Mouse (Mus musculus) natural killer cell, adult 2 months (primary cell): ENCODE results near the gene Klf13.

ENCODE experiments used
- DNase-seq, 2 experiments: peaks; one replicate each; pipeline ENCODE4 v3.0.0; 2022; ENCODE audit warnings: low spot score in 2 of 2

The Klf13 gene

DNA sequence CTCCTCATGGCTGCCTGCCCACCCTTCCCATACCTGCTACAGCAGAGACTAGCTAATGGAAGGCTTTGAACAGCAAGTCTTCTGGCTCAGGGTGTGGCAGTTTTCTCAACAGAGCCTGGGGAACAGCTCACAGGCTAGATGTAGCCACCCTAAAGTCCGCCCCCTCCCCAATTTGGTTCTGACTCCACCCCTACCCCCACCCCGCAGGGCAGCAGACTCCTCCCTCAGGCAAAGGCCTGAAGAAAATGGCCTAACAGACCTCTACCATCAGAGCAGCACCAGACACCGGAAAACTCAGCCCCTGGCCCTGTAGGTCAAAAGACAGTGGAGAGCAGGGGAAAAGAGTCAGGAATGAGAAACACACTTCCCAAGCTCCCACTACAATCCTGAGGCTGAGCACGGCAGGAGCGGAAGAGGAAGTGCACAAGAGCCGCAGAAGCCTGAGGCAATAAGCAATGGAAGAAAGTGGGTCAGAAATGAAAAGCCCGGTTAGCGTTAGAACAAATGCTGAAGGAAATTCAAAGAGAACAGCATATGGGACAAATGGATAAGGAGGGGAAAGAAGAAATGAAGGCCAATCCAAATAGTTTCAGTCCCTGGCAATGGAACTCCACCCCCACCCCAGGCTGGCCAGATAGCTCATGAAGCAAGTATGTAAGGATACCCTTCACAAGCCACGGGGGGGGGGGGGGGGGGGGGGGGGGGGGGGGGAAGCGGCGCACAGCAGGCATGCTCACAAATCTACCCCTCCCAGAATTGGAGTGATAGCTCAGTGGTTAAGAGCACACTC, 30.0 kb downstream of the Klf13 start:
- DNase-seq: no peak

DNA sequence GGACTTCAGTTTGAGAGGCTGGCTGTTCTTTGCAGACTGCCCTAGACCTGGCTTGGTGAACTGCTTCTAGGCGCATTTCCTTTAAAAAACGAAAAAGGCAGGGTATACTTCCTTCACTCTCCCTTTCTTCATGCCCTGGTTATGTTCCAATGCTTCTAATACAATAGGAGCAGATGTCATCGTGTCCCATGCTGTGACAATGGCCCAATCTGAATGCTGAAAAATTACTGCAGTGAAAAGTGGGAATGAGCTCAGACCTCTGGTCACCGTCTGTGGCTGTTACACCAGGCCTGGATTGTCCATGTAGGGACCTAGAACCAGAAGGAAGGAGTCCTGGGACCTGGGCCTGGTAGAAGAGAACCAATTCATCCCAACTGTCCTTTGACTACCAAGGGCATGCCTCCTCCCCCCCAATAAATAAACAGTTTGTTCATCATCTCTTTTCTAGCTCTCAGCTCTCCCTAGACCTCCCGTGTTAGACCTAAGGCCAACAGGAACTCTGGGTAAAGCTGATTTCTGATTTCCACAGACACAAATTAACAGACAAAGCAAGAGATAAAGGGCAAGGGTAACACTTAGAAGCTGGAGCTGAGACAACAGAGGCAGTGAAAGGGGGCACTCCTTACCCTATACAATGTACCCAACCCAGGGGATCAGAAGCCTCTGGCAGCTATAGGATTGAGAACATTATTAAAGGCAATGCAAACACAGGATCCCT, 30.8 kb downstream of the Klf13 start:
- no peak for DNase-seq

DNA sequence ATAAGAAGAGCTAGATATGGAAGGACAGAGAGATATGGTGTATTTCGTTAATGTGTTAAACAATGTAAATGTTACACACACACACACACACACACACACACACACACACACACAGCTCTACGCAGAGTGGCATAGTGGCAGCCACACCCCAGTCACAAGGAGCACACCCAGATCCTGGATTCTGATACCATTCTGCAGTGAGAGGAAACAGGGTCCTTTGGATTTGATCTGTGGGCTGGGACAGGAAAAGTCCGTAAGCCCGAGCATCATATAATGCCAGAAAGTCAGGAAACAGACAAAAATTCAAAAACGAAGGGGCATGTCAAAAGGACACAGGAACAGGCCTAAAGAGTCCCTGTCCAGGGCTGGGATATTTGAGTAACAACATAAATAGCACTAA, 33.1 kb downstream of the Klf13 start:
- no peak for DNase-seq

DNA sequence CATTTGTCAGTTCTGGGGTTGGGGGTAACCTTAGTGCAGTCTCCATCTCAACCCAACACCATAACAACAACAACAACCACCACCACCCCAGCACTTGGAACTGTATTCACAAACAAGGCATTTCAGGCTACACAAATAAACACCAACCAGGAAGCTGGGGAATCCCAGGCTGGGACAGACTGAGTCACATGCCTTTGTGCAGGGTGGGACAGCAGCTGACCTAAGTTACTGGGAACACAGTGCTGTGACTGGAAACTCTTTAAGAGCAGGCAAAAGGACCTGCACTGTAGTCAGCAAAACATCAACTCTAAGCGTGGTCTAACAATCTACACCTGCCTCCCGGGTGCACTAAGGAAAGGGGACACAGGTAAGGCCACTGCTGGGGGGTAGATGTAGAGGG, 33.5 kb downstream of the Klf13 start:
- no peak for DNase-seq

DNA sequence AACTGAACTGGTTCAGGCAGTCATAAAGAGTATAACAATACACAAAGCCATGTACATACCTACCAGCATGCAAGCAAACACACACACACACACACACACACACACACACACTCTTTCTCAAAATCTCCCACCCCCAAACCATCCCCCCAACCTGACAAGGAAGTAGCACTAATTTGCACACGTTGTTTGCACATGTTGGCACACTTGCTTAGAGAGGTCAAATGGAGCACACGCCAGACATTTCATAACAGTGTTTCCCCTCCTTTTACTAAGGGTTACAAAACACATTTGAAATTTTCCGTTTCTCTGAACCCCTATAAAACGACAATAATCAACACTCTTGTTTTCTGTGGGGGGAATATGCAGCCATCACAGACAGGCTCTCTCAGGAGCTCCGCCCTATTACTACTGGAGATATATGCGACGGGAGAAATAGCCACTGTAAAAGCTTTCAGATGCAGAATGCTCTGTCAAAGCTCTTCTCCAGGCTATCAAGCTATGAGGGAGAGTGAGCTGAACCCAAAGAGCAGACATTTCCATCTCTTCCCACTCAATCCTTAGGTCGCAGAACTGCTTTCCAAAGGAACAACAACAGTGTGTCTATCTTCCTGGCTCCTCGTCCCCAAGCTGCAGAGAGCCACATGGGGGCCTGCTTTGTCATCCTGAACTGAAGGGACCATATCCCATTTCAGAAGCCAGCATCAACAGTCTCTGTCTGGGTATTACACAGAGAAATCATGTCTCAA, 34.9 kb downstream of the Klf13 start:
- DNase-seq: no peak

DNA sequence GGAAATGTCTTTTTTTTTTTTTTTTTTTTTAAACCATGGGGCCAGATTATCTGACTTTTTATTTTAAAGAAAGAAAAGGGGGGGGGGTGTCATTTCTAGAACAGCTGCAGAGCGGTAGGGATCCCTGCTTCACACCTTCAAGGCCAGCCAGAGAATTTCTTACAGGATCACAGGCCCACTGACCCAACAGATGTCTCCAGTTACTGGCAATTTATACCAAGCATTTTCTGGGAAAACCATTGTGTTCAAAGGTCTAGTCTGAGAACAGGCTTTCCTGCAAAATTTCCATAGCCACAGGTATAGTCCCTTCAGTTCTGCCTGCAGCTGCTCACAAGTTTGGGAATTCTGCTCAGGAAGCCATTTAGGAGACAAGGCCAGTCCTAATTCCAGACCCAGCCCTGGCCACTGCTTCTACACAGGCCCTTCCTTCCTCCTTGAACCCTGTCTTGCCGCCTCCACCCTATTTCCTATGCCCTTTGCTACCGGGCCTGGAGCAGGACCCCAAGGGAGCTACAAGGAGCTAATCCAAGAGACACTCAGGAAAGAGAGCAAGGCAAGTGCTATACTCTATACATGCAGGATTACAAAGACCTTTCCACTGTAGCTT, 36.0 kb downstream of the Klf13 start:
- DNase-seq: no peak

DNA sequence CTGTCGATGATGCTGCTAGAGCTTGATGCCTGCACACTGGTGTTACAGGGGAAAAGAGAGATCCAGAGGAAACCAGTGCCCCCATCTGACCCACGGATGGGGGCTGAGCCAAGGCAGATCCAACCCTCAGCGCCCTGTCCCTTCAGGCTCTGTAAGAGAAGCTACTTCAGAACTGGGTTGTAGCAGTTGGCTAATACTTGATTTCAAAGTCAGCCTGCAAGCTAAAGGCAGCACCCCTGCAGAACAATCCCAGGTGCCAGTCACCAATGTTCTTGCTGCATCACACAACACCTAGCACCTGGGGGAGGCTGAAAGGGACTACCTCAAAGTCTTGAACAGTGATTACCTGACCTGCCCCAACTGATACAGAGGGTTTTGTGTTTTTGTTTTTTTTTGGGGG, 36.8 kb downstream of the Klf13 start:
- no peak for DNase-seq

DNA sequence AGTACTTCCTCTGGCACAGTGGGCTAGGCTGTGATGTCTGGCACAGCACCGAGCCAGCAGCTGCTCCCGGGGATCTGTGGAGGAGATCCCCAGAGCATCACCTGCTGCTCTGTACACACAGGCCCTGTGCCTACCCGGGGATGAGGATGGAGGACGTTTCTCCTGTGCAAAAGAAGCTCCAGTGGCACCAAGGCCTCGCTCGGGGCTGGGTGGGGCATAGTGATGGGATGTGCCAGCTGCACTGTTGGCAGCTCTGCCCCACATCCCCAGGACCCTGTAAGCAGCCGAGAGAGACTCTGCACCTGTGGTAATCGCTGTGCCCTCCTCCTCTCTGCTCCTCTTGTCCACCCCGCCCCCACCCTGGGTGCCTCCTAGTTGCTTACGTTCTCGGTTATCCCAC, 37.4 kb downstream of the Klf13 start:
- no peak for DNase-seq

DNA sequence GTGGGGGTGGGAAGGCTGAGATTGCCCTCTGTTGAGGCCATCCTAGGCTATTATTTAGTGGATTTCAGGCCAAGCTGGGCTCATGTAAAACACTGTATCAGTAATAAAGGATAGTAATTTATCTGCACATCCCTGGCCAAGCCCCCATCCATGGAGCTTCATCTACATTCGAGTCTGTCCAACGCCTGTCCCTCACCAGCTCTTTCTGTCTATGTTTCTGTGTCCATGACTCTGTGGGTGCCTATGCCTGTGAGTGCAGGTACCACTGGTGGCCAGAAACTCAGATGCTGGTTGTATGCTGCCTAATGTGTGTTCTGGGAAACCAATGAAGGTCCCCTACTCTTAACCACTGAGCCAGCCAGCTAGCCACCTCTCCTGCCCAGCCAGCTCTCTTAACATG, 38.3 kb downstream of the Klf13 start:
- no peak for DNase-seq

DNA sequence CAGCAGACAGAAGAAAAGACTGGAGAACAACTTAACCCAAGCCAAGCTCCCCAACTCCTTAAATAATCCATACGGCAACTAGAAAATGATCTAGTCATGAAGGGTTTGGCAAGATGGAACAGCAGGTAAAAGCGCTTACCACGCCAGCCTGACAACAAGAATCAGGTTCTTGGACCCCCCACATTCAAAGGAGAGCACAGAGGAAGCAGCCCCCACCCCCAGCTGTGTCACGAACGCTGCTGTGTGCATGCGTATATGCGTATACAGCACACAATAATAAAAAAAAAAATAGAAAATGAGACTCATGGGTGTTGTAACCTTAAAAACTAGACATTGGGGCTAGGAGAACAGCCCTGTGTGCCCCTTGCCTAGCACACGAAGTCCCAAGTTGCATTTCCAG, 38.8 kb downstream of the Klf13 start:
- no peak for DNase-seq

DNA sequence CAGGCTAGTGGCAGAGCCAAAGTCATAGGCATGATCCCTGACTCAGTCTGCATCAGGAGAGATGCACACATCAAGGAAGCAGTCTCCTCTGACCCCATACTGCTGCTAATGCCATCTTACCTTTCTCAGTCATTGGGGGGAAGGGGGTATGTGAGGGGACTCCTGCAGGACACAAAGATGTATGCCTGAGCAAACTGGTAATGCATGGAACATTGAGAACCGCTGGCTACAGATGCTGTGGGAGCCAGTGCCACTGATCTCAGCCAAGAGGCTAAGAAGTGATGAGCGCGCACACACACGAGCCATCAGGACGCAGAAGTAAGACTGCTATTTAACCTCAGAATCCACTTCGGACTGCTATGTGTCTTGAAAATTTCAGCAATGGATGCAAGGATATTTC, 40.5 kb downstream of the Klf13 start:
- no peak for DNase-seq

DNA sequence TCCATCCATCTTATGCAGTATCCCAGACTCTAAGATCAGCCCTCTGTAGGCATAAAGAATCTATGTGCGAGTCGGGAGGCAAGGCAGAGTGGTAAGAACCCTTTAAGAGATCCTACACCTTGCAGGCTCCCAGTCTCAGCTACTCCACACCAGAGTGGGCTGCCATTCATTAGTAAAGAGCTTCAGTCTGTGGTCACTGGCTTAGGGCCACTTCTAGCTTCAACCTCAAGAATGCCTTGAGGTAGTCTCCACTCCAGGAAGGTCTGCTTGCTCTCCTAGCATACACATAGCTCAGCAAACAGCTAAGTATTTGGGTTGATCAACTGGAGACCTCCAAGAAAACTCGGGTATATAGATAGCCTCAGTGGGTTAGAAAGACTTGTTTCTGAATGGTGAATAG, 41.1 kb downstream of the Klf13 start:
- no peak for DNase-seq

DNA sequence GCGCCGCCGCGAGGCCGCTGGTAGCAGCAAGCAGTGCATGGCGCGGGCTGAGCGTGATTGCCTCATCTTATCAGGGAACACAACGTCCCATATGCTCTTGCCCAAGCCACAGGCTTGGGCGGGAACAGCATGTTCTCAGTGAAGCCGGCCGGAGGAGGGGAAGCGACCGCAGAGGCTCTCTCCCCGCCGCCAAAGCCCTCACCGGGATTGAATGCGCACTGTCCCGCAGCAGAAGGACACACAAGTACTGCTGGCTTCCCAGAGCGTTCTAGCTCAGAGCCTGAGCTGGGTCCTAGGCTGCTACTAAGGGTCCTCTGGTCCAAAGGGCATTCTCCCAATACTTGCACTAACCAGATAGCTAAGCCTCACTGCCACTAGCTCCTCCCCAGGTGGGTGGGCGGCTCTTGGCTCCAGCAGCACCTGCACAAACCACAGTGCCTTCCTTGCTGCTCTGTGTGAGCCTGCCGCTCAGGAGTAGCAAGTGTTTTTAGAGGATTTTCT, 41.7 kb downstream of the Klf13 start:
- DNase-seq: peak; percentile 39 to 55

DNA sequence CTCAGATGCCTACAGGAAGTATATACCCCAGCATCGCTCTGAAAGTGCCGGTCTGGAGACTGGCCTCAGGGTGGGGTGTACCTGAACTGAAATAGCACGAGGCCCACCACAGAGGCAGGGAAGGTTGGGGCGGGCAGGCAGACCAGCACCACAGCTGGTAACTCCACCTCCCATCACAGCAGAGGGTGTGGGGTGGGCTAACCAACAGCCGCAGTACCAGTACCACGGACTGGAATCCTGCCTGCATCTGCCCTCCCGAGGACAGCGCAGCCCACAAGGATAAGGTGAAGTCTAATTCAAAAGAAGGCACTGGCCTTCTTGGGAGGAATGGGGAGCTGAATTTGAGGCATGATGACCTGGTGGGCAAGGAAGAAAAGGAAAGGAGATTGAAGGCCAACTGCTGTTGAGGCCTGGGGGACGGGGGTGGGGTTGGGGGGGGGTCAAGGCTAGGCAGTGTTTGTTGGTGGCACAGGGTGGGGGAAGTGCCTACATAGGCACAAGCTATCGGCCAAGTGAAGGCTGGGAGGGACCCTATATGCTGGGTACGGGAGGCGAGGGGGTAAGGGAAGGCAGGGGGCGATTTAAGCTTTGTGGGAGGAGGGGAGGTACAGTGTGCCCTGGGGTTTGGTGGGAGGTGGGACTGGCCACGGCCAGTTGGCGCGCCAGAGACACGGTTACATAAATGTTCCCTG, 42.3 kb downstream of the Klf13 start:
- no peak for DNase-seq

DNA sequence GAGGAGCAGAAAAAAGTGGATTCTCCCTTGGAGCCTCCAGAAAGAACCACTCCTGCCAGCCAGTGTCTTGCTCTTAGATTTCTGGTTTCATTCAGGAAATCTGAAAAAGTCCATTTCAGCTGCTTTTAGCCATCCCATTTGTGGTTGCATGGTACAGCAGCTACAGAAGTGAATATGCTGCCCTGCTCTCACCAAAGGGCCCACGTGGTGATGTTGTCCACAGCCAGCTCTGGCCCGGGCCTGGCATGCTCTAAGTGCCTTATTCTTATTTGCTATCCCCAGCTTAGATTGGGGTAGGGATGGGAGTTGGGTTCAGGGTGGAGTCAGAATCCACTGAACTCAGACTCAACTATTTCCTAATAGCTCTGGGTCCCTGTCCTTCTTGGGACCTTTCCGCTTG, 43.5 kb downstream of the Klf13 start:
- DNase-seq: no peak

DNA sequence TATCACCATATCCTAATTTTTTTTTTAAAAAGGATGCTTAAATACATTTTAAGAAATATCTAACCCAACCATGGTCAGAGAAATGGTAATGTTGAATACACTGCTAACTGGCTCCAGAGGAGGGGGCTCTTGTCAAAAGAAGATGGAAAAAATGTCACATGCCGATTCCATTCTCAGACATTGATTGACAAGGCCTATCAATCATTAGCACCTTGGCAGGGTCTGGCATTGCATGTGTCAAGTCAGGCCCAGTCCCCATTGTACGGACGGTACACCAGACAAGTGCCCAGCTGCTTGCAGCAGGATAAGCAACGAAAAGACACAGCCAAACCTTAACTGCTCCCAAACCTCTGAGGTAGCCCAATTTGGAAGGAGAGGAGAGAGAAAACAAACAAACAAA, 44.1 kb downstream of the Klf13 start:
- DNase-seq: no peak

DNA sequence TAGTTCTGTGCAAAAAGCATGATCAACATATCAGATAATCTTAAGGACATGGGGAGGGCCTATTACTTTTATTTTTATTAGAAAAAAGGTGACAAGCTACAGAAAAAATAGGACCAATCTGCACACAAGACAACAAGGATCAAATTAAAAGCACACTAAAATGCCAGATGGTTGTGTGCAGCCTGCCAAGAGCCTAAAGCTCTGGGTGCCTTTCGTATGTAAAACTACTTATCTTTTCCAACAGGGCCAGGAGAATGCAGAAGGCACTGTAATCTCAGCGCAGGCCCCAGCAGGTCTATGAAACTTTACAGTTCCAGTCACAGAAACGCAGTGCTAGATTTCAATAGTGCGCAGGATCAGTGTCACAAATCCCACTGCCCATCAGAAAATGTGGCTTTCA, 45.0 kb downstream of the Klf13 start:
- DNase-seq: no peak

DNA sequence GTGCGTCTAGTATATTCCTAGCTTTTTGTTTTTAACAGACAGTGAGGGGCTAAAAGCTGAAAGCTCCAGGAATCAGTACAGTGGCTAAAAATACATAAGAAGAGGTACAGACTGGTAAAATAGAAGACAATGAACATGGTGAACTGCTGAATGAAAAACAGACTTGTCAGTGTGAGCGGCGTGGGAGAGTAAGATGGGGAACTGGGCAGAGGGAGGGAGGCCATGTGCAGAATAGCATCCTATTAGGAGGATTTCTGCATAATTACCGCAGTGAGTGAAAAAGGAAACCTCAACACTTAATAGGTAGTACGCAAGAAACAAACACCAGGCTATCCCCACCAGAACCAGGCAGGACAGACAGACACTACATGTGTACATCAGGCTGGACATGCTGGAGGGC, 45.5 kb downstream of the Klf13 start:
- DNase-seq: no peak

DNA sequence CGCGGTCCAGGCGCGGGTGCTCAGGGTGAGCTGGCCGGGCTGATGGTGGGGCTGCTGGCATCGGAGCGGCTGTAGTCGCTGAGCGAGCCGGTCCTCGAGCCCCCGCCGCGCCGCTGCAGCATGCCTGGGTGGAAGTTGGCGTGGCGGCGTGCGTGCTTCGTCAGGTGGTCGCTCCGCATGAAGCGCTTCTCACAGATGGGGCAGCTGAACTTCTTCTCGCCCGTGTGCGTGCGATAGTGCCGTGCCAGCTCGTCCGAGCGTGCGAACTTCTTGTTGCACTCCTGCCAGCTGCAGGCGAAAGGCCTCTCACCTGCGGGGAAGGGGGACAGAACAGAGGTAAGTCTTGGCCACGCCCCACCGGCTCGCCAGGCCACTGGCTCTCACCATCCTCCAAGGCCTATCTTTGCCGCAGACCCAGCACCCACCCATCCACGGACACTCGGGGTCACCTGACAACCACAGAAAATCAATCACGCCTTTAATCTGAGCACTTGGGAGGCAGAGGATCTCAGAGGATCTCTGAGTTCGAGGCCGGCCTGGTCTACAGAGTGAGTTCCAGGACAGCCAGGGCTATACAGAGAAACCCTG, 47.1 kb downstream of the Klf13 start:
- DNase-seq: no peak

DNA sequence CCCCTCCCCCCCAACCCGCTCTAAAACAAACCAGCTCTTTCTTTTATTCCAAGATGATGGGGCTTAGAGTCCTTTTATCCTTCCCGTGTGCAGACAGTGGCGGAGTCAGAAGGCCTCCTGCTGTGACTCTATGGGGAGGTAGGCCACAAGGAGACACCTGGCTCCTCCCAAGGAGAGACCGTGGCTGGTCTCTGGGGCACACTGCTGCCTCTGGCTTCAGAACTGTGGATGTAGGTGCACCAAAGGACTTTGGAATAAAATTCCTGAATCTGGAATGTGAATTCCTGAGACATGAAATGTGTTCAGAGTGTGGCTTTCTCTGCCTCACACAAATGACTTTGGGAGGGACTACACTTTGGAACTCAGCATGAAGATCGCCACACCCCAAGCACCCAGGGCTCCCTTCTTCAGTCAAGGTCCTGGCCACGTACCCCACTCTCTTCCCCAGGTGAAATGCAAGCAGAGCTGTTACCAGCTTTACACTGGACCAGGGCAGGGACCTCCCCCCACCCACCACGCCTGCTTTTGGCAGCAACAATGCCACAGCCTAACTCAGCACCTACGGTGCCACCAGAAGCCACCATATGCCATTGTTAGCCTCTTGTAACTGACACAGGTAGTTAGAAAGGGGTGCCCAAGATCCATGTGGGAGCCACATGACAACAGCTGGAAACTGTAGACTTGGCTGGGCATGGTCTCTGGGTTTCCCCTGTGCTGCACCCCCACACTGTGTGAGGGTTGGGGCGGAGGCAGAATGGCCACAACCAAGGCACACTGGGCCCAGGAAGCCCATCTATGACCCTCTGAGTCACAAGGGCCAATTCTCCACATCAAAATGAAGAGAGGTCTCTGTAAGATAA, 49.4 kb downstream of the Klf13 start:
- DNase-seq: no peak
